Mouse (Mus musculus) thymus, postnatal 14 days (tissue): Measurements from ENCODE around the gene Etv6.

Source experiments
- DNase-seq: peaks from one replicate; pipeline ENCODE4 v3.0.0; 2021

Gene Etv6

DNA sequence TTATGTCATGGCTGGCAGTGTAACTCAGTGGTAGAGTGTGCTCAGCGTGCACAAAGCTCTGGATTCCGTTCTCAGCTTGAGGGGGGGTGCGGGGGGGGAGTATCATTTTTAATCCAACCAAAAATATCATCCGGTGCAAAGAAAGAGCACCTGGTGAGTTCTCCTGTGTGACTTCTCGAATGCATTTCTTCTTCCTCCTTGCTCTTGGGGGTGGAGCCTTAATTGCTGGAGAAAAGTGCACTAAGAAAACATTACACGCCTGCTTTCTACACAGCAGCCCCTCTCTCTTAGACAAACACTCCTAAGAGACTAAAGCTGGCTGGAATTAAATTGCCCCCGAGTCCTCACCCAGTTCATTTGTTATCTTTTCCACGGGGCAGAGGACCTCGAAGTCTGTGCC is 139.6 kb downstream of the Etv6 start:
- DNase-seq: no peak

GRCm38 (mm10) chr6:134177196-134177595 is 141.7 kb downstream of the Etv6 start:
- DNase-seq: no peak

GRCm38 (mm10) chr6:134182301-134182948 is 146.9 kb downstream of the Etv6 start:
- DNase-seq: no peak

DNA sequence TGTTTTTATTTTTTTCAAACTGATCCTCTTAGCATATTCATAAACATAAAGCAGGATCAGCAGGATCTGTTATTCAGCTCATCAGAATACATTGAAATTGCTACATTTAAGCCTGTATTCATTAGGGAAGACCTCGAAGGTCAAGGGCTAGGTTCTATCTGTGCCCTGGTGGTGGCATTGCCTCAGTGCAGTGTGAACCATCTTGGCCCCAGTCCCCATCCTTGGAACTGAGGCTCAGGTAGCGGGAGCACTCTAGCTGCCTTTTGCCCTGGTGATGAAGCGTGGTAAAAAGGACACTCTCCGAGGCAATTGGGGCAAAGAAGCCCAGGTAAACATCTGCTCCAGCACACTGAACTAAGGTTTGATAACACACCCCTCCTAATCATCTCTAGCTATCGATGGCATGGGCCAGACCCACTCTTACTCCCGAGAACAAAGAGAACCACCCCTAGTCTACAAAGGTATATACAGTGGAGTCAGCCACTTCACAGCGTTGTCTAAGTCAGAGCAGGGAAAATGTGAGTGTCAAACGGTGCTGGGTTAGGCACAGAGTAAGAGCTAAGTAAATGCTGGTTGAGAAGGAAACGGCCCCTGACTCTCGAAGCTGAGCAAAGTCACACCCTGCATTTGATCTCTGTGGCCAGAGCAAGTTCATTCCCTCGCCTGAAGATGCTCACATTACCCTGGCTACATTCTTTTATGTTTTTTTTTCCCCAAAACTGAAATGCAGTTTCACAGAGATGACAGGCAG is 148.3 kb downstream of the Etv6 start:
- DNase-seq: no peak

DNA sequence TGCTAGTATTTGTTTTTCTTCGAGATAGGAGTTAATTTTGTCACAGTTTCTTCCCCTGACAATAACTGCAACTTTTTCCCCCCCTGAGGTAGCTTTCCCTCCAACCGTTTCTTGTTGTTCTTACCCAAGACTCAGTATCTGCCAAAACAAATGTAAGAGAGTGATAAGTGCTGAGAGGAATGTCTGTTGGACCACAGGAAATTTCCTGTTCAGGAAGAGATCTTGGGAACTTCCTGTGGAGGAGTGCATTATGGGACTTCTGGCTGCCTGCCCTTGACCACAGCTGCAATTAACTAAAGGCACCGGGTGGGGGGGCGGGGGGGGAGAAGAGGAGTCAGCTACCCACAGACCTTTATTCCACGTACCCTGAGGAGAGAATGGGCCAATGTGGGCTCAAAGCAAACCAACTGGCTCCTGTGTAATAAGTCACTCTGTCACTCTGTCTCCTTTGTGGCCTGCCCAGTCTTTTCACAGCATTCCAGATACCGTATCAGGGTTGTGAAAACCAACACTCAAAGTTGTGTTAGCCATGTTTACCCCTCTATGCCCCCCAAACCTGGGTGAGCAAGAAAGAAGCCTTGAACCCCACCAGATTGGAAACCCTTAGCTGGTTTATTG is 150.9 kb downstream of the Etv6 start:
- no peak for DNase-seq

- no peak for DNase-seq
These were observed 153.2 kb downstream of the Etv6 start for GRCm38 (mm10) chr6:134188719-134189118.

DNA sequence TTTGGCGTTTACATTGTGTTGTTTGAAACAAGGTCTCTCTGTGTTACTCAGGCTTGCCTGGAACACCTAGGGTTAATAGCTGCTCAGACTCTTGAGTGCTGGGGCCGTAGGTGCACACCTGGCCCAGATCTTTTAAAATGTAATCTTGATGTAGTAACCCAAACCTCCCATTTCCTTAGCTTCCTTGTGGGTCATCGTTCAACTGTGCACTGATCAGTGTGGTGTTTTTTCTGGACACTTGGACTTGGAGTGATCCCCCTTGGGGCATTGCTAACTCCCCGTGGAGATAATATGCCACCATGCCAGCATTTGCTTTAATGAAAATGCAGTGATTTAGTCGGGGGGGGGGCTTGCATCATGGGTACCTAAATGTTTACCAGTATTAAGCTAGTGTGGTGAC is 153.7 kb downstream of the Etv6 start:
- DNase-seq: no peak

GRCm38 (mm10) chr6:134189575-134190132 is 154.2 kb downstream of the Etv6 start:
- peak; percentile 56 for DNase-seq

GRCm38 (mm10) chr6:134190597-134191278 is 155.2 kb downstream of the Etv6 start:
- DNase-seq: no peak

DNA sequence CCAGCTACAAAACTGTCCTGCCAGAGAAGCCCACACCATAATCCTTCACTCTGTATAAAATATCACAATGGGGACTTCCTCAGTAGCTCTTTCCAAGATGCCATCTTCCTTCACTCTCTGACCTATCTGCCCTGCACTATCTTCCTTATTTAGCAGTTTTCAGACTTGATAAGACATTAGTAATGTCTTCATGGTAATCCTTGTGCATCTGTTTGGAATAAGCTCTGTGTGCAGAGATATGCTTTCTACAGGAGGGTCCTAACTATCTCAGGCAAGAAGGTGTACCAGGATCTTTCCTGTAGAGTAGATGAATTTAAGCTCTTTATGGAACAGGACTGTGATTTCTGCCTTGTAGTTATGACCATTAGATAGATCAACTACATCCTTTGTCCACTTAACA is 157.2 kb downstream of the Etv6 start:
- DNase-seq: no peak

- no peak for DNase-seq
These were observed 164.4 kb downstream of the Etv6 start for GRCm38 (mm10) chr6:134199895-134200294.

DNA sequence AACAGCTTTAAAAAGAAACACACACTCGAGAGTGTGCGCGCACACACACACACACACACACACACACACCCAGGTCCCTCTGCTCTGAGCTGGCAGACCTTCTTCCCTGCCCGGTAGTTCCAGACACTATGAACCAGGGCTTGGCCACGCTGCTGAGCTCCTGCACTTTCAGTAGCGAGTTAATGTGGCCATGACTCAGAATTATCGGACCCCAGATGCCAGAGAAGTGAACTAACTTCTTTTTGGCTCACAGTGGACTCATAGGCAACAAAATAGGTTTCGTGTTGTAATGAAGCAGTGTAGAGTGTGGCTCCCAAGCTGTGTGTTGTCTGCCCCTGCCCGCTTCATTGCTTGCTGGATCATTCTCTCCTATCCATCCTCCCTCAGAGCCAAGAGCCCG is 165.1 kb downstream of the Etv6 start:
- DNase-seq: no peak

DNA sequence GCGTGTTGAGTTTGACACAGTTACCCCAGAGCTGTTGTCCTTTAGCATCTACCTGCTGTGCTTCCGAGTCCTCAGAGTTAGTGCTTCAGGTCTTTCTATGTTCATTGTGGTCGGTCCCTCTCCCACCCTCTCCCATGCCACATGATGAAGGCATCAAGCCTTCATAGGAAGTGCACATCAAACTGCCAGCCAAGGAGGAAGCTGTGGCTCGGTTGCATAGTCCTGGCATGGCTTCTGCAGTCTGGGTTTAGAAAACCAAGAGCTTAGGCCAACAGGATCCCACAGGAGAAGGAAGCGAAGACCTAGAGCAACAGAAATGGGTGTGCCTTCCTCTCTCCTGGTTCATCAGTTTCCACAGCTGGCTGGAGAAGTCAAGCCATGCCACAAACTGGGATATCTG is 166.7 kb downstream of the Etv6 start:
- no peak for DNase-seq

DNA sequence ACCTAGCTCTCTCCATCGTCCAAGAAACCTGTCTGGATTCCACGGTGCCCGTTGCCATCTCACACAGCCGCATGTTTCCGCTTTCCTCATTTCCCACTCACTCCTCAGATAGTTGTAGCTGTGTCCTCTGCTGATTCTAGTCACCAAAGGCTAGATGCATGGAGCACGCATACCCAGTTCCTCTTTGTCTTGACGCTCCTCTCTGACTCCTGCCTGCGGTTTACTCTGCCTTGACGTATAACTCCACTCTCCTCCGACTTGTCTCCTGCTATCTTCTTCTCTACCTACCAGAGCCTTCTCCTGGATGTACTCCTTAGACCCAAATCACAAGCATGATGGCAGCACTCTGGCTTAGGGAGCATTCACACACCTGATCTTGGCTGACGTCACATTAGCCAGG is 169.7 kb downstream of the Etv6 start:
- DNase-seq: no peak

DNA sequence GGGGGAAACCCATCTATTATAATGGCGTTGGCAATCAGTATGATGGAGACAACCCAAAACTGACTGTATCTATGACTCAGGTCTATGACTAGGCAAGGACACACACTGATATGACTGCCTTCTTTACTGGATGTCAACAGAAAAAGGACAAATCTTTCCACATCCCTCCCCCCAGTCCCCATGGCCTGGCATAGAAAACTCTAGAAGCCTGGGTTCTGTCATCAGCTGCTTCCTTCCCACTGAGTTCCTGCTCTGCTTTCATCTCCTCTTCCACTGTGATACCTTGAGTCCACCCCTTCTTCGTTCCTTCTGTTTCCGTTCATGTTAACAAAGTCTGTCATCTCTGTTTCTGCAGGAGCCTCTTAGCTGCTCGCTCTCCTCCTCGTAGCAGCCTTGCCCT is 170.2 kb downstream of the Etv6 start:
- no peak for DNase-seq

DNA sequence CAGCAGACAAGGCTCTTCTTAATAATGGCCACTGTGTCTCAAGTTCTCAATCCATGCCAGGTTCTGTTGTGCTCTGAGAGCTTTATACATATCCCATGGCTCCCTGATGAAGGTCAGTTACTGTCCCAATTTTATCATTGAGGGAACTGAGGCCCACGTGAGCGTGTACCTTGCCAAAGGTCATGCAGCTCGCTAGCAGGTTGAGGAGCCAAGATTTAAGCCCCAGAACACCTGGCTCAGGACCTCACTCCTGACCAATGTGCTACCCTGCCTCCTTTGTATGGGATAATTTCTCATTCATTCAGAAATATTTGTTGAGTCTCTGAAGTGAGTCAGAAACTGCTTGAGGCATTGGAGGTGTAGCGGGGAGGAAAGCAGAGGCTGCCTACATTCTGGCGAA is 170.8 kb downstream of the Etv6 start:
- no peak for DNase-seq

DNA sequence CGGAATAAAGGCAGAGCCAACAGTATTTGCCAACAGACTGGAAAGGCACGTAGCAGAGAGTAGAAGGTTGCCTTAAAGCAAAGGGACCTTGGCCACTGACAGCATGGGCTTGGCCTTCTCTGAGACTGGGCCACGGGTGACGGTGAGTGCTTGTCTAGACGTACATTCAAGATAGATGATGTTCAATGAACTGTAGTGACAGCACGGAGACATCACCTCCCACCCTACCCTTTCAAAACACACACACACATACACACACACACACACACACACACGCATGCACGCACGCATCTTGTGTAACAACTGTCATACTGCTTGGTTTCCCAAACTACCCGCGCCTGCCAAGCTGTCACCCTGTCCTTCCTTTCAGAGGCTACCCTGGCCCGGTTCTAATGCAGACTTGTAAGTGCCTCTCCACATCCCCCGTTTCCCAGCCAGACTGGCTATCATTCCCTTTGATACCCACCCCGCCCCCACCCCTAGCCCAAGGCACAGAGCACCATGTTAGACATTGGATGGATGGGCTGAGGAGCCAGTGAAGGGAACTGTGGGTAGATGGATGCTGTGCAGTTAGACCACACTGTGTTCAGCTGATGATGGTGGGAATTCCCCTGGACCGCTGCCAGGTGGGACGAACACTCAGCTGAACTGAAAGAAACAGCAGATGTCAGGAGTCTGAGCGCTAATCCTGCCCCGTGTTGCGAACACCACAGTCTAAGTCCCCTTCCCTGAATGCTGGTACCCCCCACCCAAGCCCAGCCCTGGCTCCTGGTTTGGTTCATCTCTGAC is 172.1 kb downstream of the Etv6 start:
- no peak for DNase-seq

DNA sequence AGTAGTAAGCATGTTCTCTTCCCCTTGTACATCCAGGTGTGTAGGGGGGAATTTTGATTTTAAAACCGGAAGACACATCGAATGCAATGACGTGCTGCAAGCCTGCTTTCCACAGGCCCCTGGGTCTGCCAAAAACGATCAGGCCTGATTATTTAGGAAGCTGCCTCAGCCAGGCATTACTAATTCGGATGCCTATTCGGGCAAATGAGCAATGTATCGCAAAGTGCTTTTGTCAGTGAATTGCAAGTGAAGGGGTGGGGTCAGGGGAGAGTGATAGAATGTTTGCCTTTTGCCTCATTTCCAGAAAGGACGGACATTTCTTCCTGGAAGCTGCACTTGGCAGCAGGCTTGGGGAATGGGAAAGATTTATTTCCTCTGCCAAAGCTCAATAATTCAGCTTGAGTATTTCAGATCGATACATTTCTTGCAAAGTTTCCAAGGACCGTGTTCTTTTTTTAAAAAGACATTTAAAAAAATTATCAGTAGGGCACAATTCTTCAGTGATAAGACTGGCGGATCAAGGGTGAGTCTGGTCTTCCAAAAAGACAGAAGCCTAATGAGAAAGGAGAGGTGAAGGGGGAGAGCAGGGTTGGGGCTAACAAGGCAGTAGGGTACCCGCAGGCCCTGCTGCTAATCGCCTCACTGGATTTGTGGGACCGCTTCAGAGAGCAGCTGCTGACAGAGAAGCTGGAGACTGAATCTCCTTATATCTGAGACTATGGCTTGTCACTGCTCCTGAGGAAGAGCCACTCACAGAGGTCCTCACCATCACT is 172.9 kb downstream of the Etv6 start:
- no peak for DNase-seq

DNA sequence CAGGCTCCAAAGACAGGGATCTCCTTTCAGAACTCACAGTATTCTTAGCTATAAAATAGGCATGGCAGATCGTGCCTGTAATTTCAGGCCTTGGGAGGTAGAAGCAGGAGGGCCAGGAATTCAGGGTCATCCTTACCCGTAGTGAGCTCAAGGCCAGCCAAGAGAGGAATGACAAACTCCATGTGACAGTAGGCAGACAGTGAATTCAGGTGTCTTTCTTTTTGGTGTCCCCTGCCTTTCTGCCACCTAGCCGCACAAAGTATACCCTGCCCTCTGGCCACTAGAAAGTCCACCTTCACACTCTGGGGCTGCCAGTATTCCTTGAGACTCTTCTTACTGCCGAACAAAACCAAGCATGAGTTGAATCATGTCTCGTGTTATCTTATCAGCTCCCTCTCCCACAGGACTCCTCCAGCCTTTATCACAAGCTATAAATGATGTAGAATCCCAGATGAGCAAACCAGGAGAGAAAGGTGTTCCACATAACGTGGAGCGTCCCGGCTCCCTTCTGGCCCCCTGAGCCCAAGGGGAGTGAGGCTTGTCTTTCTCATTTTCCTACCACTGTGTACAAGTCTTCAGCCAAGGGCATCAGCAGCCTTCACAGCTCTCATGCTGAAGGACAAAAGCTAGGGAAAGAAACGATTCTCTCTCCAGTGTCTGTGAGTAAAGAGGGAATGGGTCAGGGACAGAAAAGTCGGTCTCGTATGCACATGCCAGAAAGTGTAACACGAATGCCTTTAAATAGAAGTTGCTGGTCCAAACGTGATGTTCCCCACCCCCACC is 175.4 kb downstream of the Etv6 start:
- DNase-seq: no peak

GRCm38 (mm10) chr6:134211458-134211776 is 175.9 kb downstream of the Etv6 start:
- DNase-seq: no peak

- no peak for DNase-seq
These were observed 182.2 kb downstream of the Etv6 start for GRCm38 (mm10) chr6:134217747-134218146.
